Comparison of ENCODE assay signal across 22 mouse cellular contexts in the genomic region with DNA sequence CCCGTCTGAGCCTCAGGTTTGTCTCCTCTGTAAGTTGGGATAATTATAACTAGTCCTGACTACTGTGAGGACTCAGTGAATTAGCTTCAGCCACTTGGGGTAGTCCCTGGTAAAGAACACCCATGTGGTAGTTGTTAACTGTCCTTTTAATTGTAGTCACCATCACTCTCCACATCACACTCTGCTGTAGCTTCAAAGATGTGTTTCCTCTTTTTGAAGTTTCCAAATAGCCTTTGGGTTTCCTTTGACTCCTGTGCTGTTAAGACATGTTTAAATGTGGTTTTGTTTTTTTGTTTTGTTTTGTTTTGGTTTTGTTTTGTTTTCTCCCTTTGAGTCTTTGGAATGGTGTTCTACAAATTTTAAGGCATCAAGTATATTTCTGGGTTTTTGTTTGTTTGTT.
"Had no signal": no experiment of that assay in that cellular context is flagged by ENCODE, and none has a peak within 500 bp of the region (broad histone marks: within the 10 kb centered on the region; RNA-seq: fewer than 3 reads in every experiment).

No protein-coding gene starts in this region.

- H3K4me3 ChIP-seq: liver, embryonic 15.5 days; lung, embryonic 15.5 days; megakaryocyte, embryonic 14.5 days; midbrain, embryonic 13.5 days; midbrain, embryonic 15.5 days; neural tube, embryonic 12.5 days; stomach, embryonic 15.5 days had no signal

- H3K4me1 ChIP-seq: stomach, embryonic 15.5 days had no signal

- DNase-seq: liver, postnatal 0 days; lung, adult 2 months; lung, postnatal 14 days; lung, postnatal 36 days; retina, postnatal 1 day; right cerebral cortex, adult 18-20 months; right cerebral cortex, postnatal 25 days; right cerebral cortex, postnatal 4 days; spleen, adult 18-20 months; thymus, adult 2 months; thymus, postnatal 25 days; thymus, postnatal 4 days had no signal

- H3K27me3 ChIP-seq: liver, embryonic 15.5 days; lung, embryonic 15.5 days; megakaryocyte, embryonic 14.5 days; midbrain, embryonic 13.5 days; midbrain, embryonic 15.5 days; neural tube, embryonic 12.5 days; stomach, embryonic 15.5 days had no signal

- H3K9me3 ChIP-seq: liver, embryonic 15.5 days; lung, embryonic 15.5 days; megakaryocyte, embryonic 14.5 days; midbrain, embryonic 13.5 days; midbrain, embryonic 15.5 days; neural tube, embryonic 12.5 days; stomach, embryonic 15.5 days had no signal

- H3K36me3 ChIP-seq: liver, embryonic 15.5 days; lung, embryonic 15.5 days; midbrain, embryonic 13.5 days; midbrain, embryonic 15.5 days; neural tube, embryonic 12.5 days; stomach, embryonic 15.5 days had no signal

- ATAC-seq: liver, postnatal 0 days; lung, postnatal 0 days; midbrain, embryonic 13.5 days; midbrain, embryonic 15.5 days had no signal

- H3K27ac ChIP-seq: liver, embryonic 15.5 days; lung, embryonic 15.5 days; macrophage; midbrain, embryonic 13.5 days; midbrain, embryonic 15.5 days; neural tube, embryonic 12.5 days; stomach, embryonic 15.5 days; stomach, postnatal 0 days had no signal
